22 mouse cellular contexts compared by ENCODE assay signal in genomic region chr6:31556460-31557100, GRCm38 (mm10). TPM values are rescaled to one million over a fixed set of nuclear protein-coding genes. Genes with fewer than 3 reads are reported as not detected.
DNase-seq lines count a peak whose midpoint lies in the region; ATAC-seq and TF ChIP-seq lines count a peak whose summit lies in the region.
"Had no signal": no experiment of that assay in that cellular context is flagged by ENCODE, and none has a peak within 500 bp of the region (broad histone marks: within the 10 kb centered on the region; RNA-seq: fewer than 3 reads in every experiment).

No protein-coding gene starts in this region.

- no peak for TF ChIP-seq POLR2A in heart, adult 2 months (IDR thresholded peaks at IDR 0.05; ENCODE audit: insufficient read depth, low read depth, low read length)
- no peak for TF ChIP-seq POLR2A in myocyte (IDR thresholded peaks at IDR 0.05; ENCODE audit: insufficient read length, low read depth)

- H3K4me2 ChIP-seq in liver, embryonic 15.5 days, result no peak overlapping the region
- H3K4me2 ChIP-seq in myocyte (ENCODE audit: low read depth), result peak overlapping the region; percentile 10
- no peak overlapping the region for H3K4me2 ChIP-seq in forebrain, embryonic 15.5 days (replicated peaks)
- H3K4me2 ChIP-seq: embryonic facial prominence, embryonic 12.5 days; embryonic facial prominence, embryonic 15.5 days; heart, embryonic 11.5 days; hindbrain, embryonic 12.5 days; hindbrain, embryonic 15.5 days; intestine, embryonic 15.5 days had no signal

- no peak for DNase-seq in heart, adult 2 months
- DNase-seq in heart, adult 18-20 months, result no peak
- no peak for DNase-seq in liver
- DNase-seq in Muller cell, postnatal 12 days (ENCODE audit: inconsistent ontology term), result peak; percentile 43
- DNase-seq in adrenal gland, postnatal 10 days, result no peak
- DNase-seq: adrenal gland, postnatal 14 days; cerebellum, adult 11 months; cerebellum, adult 2 months; cerebellum, adult 9-11 months; cerebellum, postnatal 25 days; gastrocnemius, postnatal 10 days; kidney, adult 11 months had no signal

- no peaks in the 10 kb centered on the region for H3K9me3 ChIP-seq in liver, embryonic 15.5 days (replicated peaks)
- H3K9me3 ChIP-seq in forebrain, embryonic 15.5 days, result no peaks in the 10 kb centered on the region
- H3K9me3 ChIP-seq: embryonic facial prominence, embryonic 12.5 days; embryonic facial prominence, embryonic 15.5 days; hindbrain, embryonic 12.5 days; hindbrain, embryonic 15.5 days; intestine, embryonic 15.5 days had no signal

- no peak overlapping the region for H3K4me3 ChIP-seq in heart, adult 2 months
- H3K4me3 ChIP-seq in liver, embryonic 15.5 days (replicated peaks), result no peak overlapping the region
- H3K4me3 ChIP-seq in myocyte, result no peak overlapping the region
- no peak overlapping the region for H3K4me3 ChIP-seq in forebrain, embryonic 15.5 days
- H3K4me3 ChIP-seq: embryonic facial prominence, embryonic 12.5 days; embryonic facial prominence, embryonic 15.5 days; hindbrain, embryonic 12.5 days; hindbrain, embryonic 15.5 days; intestine, embryonic 15.5 days had no signal

- no peak for TF ChIP-seq CTCF in heart, adult 2 months (IDR thresholded peaks at IDR 0.05)

- intact Hi-C loops in heart, adult 2 months (cut with DNase I), result no loop called here

- no peaks in the 10 kb centered on the region; the same call in 1 of the 2 replicates for H3K79me2 ChIP-seq in heart, adult 2 months (replicated peaks; ENCODE audit: control insufficient read depth, insufficient read depth, low read length)
- no peaks in the 10 kb centered on the region for H3K79me2 ChIP-seq in myocyte (ENCODE audit: control insufficient read depth, insufficient read depth)

- peaks cover 28% of the 10 kb centered on the region for H3K4me1 ChIP-seq in heart, adult 2 months (ENCODE audit: control insufficient read depth, insufficient read depth, low read length)
- peaks cover 19% of the 10 kb centered on the region for H3K4me1 ChIP-seq in liver, embryonic 15.5 days (replicated peaks)
- H3K4me1 ChIP-seq in forebrain, embryonic 15.5 days, result peaks cover 11% of the 10 kb centered on the region
- H3K4me1 ChIP-seq: intestine, embryonic 15.5 days had no signal

- WGBS in heart, adult 2 months, result 72% methylated on average over 7 of the region's 7 CpGs
- 71% methylated on average over 7 of the region's 7 CpGs for WGBS in liver, embryonic 15.5 days (ENCODE audit: insufficient replicate concordance)
- 86% methylated on average over 7 of the region's 7 CpGs for WGBS in forebrain, embryonic 15.5 days

- H3K27me3 ChIP-seq in heart, adult 2 months (ENCODE audit: control insufficient read depth, insufficient read depth, low read length), result no peaks in the 10 kb centered on the region
- H3K27me3 ChIP-seq in liver, embryonic 15.5 days, result no peaks in the 10 kb centered on the region; the same call in 1 of the 2 replicates
- no peaks in the 10 kb centered on the region for H3K27me3 ChIP-seq in myocyte (ENCODE audit: control insufficient read depth, insufficient read depth, insufficient read length)
- H3K27me3 ChIP-seq in forebrain, embryonic 15.5 days, result no peaks in the 10 kb centered on the region
- H3K27me3 ChIP-seq: hindbrain, embryonic 15.5 days; intestine, embryonic 15.5 days had no signal

- no peak for ATAC-seq in liver, embryonic 15.5 days (ENCODE audit: insufficient read depth)
- no peak for ATAC-seq in forebrain, embryonic 15.5 days (replicated peaks)
- ATAC-seq: forebrain, embryonic 14.5 days; intestine, embryonic 15.5 days had no signal

- H3ac ChIP-seq in myocyte (ENCODE audit: control insufficient read depth, insufficient read length), result no peak overlapping the region

- no peak overlapping the region for H3K9ac ChIP-seq in heart, adult 2 months (ENCODE audit: low read depth, low read length)
- no peak overlapping the region for H3K9ac ChIP-seq in liver, embryonic 15.5 days
- no peak overlapping the region for H3K9ac ChIP-seq in forebrain, embryonic 15.5 days (replicated peaks)
- H3K9ac ChIP-seq: embryonic facial prominence, embryonic 12.5 days; embryonic facial prominence, embryonic 15.5 days; hindbrain, embryonic 12.5 days; hindbrain, embryonic 15.5 days; intestine, embryonic 15.5 days had no signal

- TF ChIP-seq EP300 in heart, adult 2 months (IDR thresholded peaks at IDR 0.05; ENCODE audit: insufficient read depth, low read depth, low read length), result no peak

- H3K36me3 ChIP-seq in heart, adult 2 months (ENCODE audit: control insufficient read depth, insufficient read depth, low read length), result peaks cover 18% of the 10 kb centered on the region
- no peaks in the 10 kb centered on the region for H3K36me3 ChIP-seq in liver, embryonic 15.5 days (replicated peaks)
- no peaks in the 10 kb centered on the region for H3K36me3 ChIP-seq in myocyte (ENCODE audit: control insufficient read depth, insufficient read depth)
- H3K36me3 ChIP-seq in forebrain, embryonic 15.5 days, result no peaks in the 10 kb centered on the region
- H3K36me3 ChIP-seq: embryonic facial prominence, embryonic 12.5 days; embryonic facial prominence, embryonic 15.5 days; hindbrain, embryonic 12.5 days; hindbrain, embryonic 15.5 days; intestine, embryonic 15.5 days had no signal

- H3K27ac ChIP-seq in heart, adult 2 months, result peak overlapping the region; percentile 36; the same call in 1 of the 2 replicates
- 0 out of 2 replicates have a peak overlapping the region, but pooled peaks have one; percentile 24 for H3K27ac ChIP-seq in liver, embryonic 15.5 days (replicated peaks)
- no peak overlapping the region for H3K27ac ChIP-seq in forebrain, embryonic 15.5 days (replicated peaks)
- H3K27ac ChIP-seq: embryonic facial prominence, embryonic 12.5 days; embryonic facial prominence, embryonic 15.5 days; hindbrain, embryonic 12.5 days; hindbrain, embryonic 15.5 days; intestine, embryonic 15.5 days had no signal

TF ChIP-seq in myocyte, 11 proteins besides CTCF, POLR2A, EP300 and RAD21:
- TF ChIP-seq MYOD1 (IDR thresholded peaks at IDR 0.05; ENCODE audit: control insufficient read depth in 1 of 3, insufficient read length in 2 of 3, low read depth in 2 of 3), result no peak
- no peak for TF ChIP-seq TCF3 (IDR thresholded peaks at IDR 0.05; ENCODE audit: insufficient read length, low read depth)
- TF ChIP-seq REST (IDR thresholded peaks at IDR 0.05; ENCODE audit: insufficient read depth, insufficient read length), result no peak
- TF ChIP-seq USF1 (IDR thresholded peaks at IDR 0.05; ENCODE audit: low read depth), result no peak
- no peak for TF ChIP-seq POLR2AphosphoS2 (IDR thresholded peaks at IDR 0.05; ENCODE audit: insufficient read length, low read depth)
- no peak for TF ChIP-seq SRF (IDR thresholded peaks at IDR 0.05; ENCODE audit: control insufficient read depth, insufficient read length, low read depth)
- no peak for TF ChIP-seq E2F4 (IDR thresholded peaks at IDR 0.05; ENCODE audit: insufficient read depth)
- TF ChIP-seq CEBPB (IDR thresholded peaks at IDR 0.05; ENCODE audit: insufficient read depth, poor library complexity, severe bottlenecking), result no peak
- TF ChIP-seq MYOG (IDR thresholded peaks at IDR 0.05; ENCODE audit: control insufficient read depth in 1 of 3, insufficient read depth in 1 of 3, insufficient read length in 2 of 3, low read depth in 2 of 3), result no peak
- TF ChIP-seq TCF12 (IDR thresholded peaks at IDR 0.05; ENCODE audit: insufficient read depth, poor library complexity, severe bottlenecking), result no peak
- no peak for TF ChIP-seq MAX (IDR thresholded peaks at IDR 0.05; ENCODE audit: low read depth)

RNA-seq across cellular contexts. Expression of gene Podxl, which starts 7.2 kb away (rescaled TPM):
- total RNA-seq in heart, adult 2 months (2021), result 10 to 100 TPM; 71.6 to 90.9 TPM
- 53.8 and 99.2 TPM in 2 replicates for polyA plus RNA-seq in heart, adult 2 months (2012; rRNA removed)
- 10 to 100 TPM; 54.1 to 56.9 TPM for total RNA-seq in heart, adult 18-20 months (2021)
- polyA plus RNA-seq in liver, embryonic 15.5 days (2015; fragmentation: Nextera tagmentation; extraction: Ambion mirVana), result 5.1 and 5.8 TPM in 2 replicates
- polyA plus RNA-seq in myocyte (2012; fragmentation: generic; extraction: Trizol), result 0.60 TPM
- polyA plus RNA-seq in forebrain, embryonic 15.5 days (2015; fragmentation: Nextera tagmentation; extraction: Ambion mirVana), result 11.5 and 12.7 TPM in 2 replicates
- total RNA-seq in adrenal gland, postnatal 10 days (2021), result 10 to 100 TPM; 37.7 to 45.5 TPM
